Mouse (Mus musculus) thymus, adult 2 months (tissue): ENCODE results near the gene Nmnat2. TPM values are rescaled to one million over a fixed set of nuclear protein-coding genes. Genes with fewer than 3 reads are reported as not detected.

Experiments
- DNase-seq: peaks from one replicate; pipeline ENCODE4 v3.0.0; 2021
- H3K27ac ChIP-seq: fragments of 200-500 bp; 2 replicates; pipeline ENCODE4 v1.5.1; 2012; ENCODE audit warnings: low read length, control low read depth; ENCODE audit not compliant: control insufficient read depth, insufficient read depth
- H3K27me3 ChIP-seq: fragments of 200-500 bp; 2 replicates; pipeline ENCODE4 v1.6.1; 2012; ENCODE audit warnings: mild to moderate bottlenecking, low read length, moderate library complexity, mixed read lengths; ENCODE audit not compliant: control insufficient read depth, insufficient read depth
- H3K36me3 ChIP-seq: fragments of 200-500 bp; 2 replicates; pipeline ENCODE4 v1.6.1; 2012; ENCODE audit warnings: mild to moderate bottlenecking, low read length, moderate library complexity; ENCODE audit not compliant: control insufficient read depth, insufficient read depth
- H3K4me1 ChIP-seq: fragments of 200-500 bp; replicated peaks from 2 replicates; pipeline ENCODE4 v1.6.1; 2012; ENCODE audit warnings: low read length; ENCODE audit not compliant: control insufficient read depth, insufficient read depth
- H3K4me3 ChIP-seq: fragments of 200-500 bp; 2 replicates; pipeline ENCODE4 v1.5.1; 2012; ENCODE audit warnings: mild to moderate bottlenecking, low read length, control low read depth, moderate library complexity; ENCODE audit not compliant: control insufficient read depth, insufficient read depth
- CTCF ChIP-seq: fragments of 200-500 bp; IDR thresholded peaks from 2 replicates; pipeline ENCODE4 v1.5.1; 2012; ENCODE audit warnings: mild to moderate bottlenecking, control low read depth, low read length, moderate library complexity, borderline replicate concordance; ENCODE audit not compliant: control insufficient read depth, poor library complexity, insufficient read depth; ENCODE audit errors: extremely low read depth
- POLR2A ChIP-seq: fragments of 200-500 bp; IDR thresholded peaks from 2 replicates; pipeline ENCODE4 v1.6.1; 2012; ENCODE audit warnings: mild to moderate bottlenecking, low read length, control low read depth, moderate library complexity; ENCODE audit not compliant: control insufficient read depth, poor library complexity, insufficient read depth; ENCODE audit errors: extremely low read depth
- WGBS: fragments of 180-500 bp; shearing (Covaris S2); methylation state at CpG from one replicate; pipeline ENCODE4 v1.1.7; 2018; 5-methylcytosine and 5-hydroxymethylcytosine counted together
- polyA plus RNA-seq: library from polyadenylated mRNA; depleted of rRNA; stranded (reverse); fragments of >200 nt; gene quantifications from 2 replicates; pipeline ENCODE4 v1.2.3, GENCODE M21; 2012

The Nmnat2 gene
- polyA plus RNA-seq, 1 experiment, result 1.1 TPM

GRCm38 (mm10) chr1:153111596-153111995 is 156.8 kb downstream of the Nmnat2 start:
- no peak for DNase-seq
- no peaks in the 10 kb centered on the region for H3K4me1 ChIP-seq
- no peak for TF ChIP-seq POLR2A
- TF ChIP-seq CTCF, result no peak
- no peaks in the 10 kb centered on the region for H3K36me3 ChIP-seq
- 95% methylated on average over 4 of the region's 4 CpGs for WGBS
- no peak overlapping the region for H3K4me3 ChIP-seq
- no peak overlapping the region for H3K27ac ChIP-seq
- H3K27me3 ChIP-seq, result no peaks in the 10 kb centered on the region

GRCm38 (mm10) chr1:153115315-153115714 is 160.5 kb downstream of the Nmnat2 start:
- Histone ChIP-seq H3K4me3 (no peak overlapping the region), H3K4me1 (no peaks in the 10 kb centered on the region), H3K27ac (no peak overlapping the region), H3K27me3 (no peaks in the 10 kb centered on the region), H3K36me3 (no peaks in the 10 kb centered on the region)
- TF ChIP-seq POLR2A (no peak), CTCF (no peak)
- 95% methylated on average over 8 of the region's 8 CpGs for WGBS
- DNase-seq, result no peak

- Histone ChIP-seq H3K36me3 (no peaks in the 10 kb centered on the region), H3K4me1 (no peaks in the 10 kb centered on the region), H3K27me3 (no peaks in the 10 kb centered on the region), H3K27ac (no peak overlapping the region), H3K4me3 (no peak overlapping the region)
- 78% methylated on average over 6 of the region's 6 CpGs for WGBS
- no peak for DNase-seq
- no peak for TF ChIP-seq CTCF
- TF ChIP-seq POLR2A, result no peak
Measured at GRCm38 (mm10) chr1:153120544-153120943, 165.8 kb downstream of the Nmnat2 start.

- H3K27me3 ChIP-seq, result no peaks in the 10 kb centered on the region
- no peak overlapping the region for H3K4me3 ChIP-seq
- no peaks in the 10 kb centered on the region for H3K4me1 ChIP-seq
- H3K27ac ChIP-seq, result no peak overlapping the region
- no peaks in the 10 kb centered on the region for H3K36me3 ChIP-seq
- no peak for DNase-seq
- WGBS, result 67% methylated on average over 5 of the region's 5 CpGs
- TF ChIP-seq POLR2A (no peak), CTCF (no peak)
Measured at GRCm38 (mm10) chr1:153121320-153121719, 166.5 kb downstream of the Nmnat2 start.

GRCm38 (mm10) chr1:153122764-153123163 is 168.0 kb downstream of the Nmnat2 start:
- H3K27me3 ChIP-seq, result no peaks in the 10 kb centered on the region
- TF ChIP-seq POLR2A (no peak), CTCF (no peak)
- 93% methylated on average over 4 of the region's 4 CpGs for WGBS
- no peaks in the 10 kb centered on the region for H3K36me3 ChIP-seq
- DNase-seq, result no peak
- H3K4me3 ChIP-seq, result no peak overlapping the region
- H3K27ac ChIP-seq, result no peak overlapping the region
- H3K4me1 ChIP-seq, result no peaks in the 10 kb centered on the region

GRCm38 (mm10) chr1:153124502-153124901 is 169.7 kb downstream of the Nmnat2 start:
- no peak for TF ChIP-seq POLR2A
- TF ChIP-seq CTCF, result no peak
- H3K4me1 ChIP-seq, result no peaks in the 10 kb centered on the region
- no peak for DNase-seq
- H3K27me3 ChIP-seq, result no peaks in the 10 kb centered on the region
- WGBS, result 95% methylated on average over 5 of the region's 5 CpGs
- no peak overlapping the region for H3K27ac ChIP-seq
- no peaks in the 10 kb centered on the region for H3K36me3 ChIP-seq
- H3K4me3 ChIP-seq, result no peak overlapping the region

GRCm38 (mm10) chr1:153125287-153126275 is 170.8 kb downstream of the Nmnat2 start:
- no peak for DNase-seq
- WGBS, result 92% methylated on average over 8 of the region's 8 CpGs
- no peaks in the 10 kb centered on the region for H3K4me1 ChIP-seq
- no peaks in the 10 kb centered on the region for H3K27me3 ChIP-seq
- H3K36me3 ChIP-seq, result no peaks in the 10 kb centered on the region
- H3K4me3 ChIP-seq, result no peak overlapping the region
- no peak for TF ChIP-seq POLR2A
- TF ChIP-seq CTCF, result no peak
- H3K27ac ChIP-seq, result no peak overlapping the region
